Mouse (Mus musculus): ENCODE measurements around the gene Pygm.
A peak's percentile ranks its signal among the peaks of the same experiment; 100 is the strongest.

The Pygm gene

GRCm38 (mm10) chr19:6384128-6384527 lies at the start of gene Pygm:
TSS of gene Pygm (plus strand) at chr19:6384399.
- DNase-seq (ENCODE audit: low spot score in 2 of 2), result peak in 1 of 2 experiments; percentile 55

GRCm38 (mm10) chr19:6334673-6335457 lies 49.3 kb upstream of the Pygm start, which contains the start of gene Men1:
TSS of gene Men1 (plus strand) at chr19:6334979.
- DNase-seq (ENCODE audit: low spot score in 2 of 2), result peak; percentile 97 to 98

GRCm38 (mm10) chr19:6335458-6335827 lies 48.8 kb upstream of the Pygm start:
- no peak for DNase-seq (ENCODE audit: low spot score in 2 of 2)

- no peak for DNase-seq (ENCODE audit: low spot score in 2 of 2)
These were observed 47.3 kb upstream of the Pygm start for GRCm38 (mm10) chr19:6336920-6337319.

GRCm38 (mm10) chr19:6338171-6338570 lies 46.0 kb upstream of the Pygm start:
- no peak for DNase-seq (ENCODE audit: low spot score in 2 of 2)

GRCm38 (mm10) chr19:6338716-6339115 lies 45.5 kb upstream of the Pygm start:
- DNase-seq (ENCODE audit: low spot score in 2 of 2), result no peak

- no peak for DNase-seq (ENCODE audit: low spot score in 2 of 2)
These were observed 45.0 kb upstream of the Pygm start for GRCm38 (mm10) chr19:6339191-6339590.

- no peak for DNase-seq (ENCODE audit: low spot score in 2 of 2)
These were observed 44.2 kb upstream of the Pygm start for GRCm38 (mm10) chr19:6339890-6340504.

GRCm38 (mm10) chr19:6340524-6341452 lies 43.4 kb upstream of the Pygm start, which contains the start of gene Map4k2:
TSS of gene Map4k2 (plus strand) at chr19:6341135.
- DNase-seq (ENCODE audit: low spot score in 2 of 2), result peak in 1 of 2 experiments; percentile 71

GRCm38 (mm10) chr19:6341453-6342077 lies 42.6 kb upstream of the Pygm start:
- DNase-seq (ENCODE audit: low spot score in 2 of 2), result no peak

GRCm38 (mm10) chr19:6342276-6342933 lies 41.8 kb upstream of the Pygm start:
- DNase-seq (ENCODE audit: low spot score in 2 of 2), result no peak

GRCm38 (mm10) chr19:6343066-6343925 lies 40.9 kb upstream of the Pygm start:
- DNase-seq (ENCODE audit: low spot score in 2 of 2), result no peak

GRCm38 (mm10) chr19:6343996-6344395 lies 40.2 kb upstream of the Pygm start:
- DNase-seq (ENCODE audit: low spot score in 2 of 2), result no peak

GRCm38 (mm10) chr19:6346023-6346422 lies 38.2 kb upstream of the Pygm start:
- DNase-seq (ENCODE audit: low spot score in 2 of 2), result no peak

- DNase-seq (ENCODE audit: low spot score in 2 of 2), result no peak
These were observed 37.5 kb upstream of the Pygm start for GRCm38 (mm10) chr19:6346661-6347060.

GRCm38 (mm10) chr19:6347615-6348014 lies 36.6 kb upstream of the Pygm start:
- no peak for DNase-seq (ENCODE audit: low spot score in 2 of 2)

- no peak for DNase-seq (ENCODE audit: low spot score in 2 of 2)
These were observed 35.5 kb upstream of the Pygm start for GRCm38 (mm10) chr19:6348717-6349116.

GRCm38 (mm10) chr19:6349215-6349983 lies 34.8 kb upstream of the Pygm start:
- no peak for DNase-seq (ENCODE audit: low spot score in 2 of 2)

GRCm38 (mm10) chr19:6351431-6352106 lies 32.6 kb upstream of the Pygm start:
- no peak for DNase-seq (ENCODE audit: low spot score in 2 of 2)
